Mouse (Mus musculus) G1E (cell line): ENCODE results near the gene Pea15a. TPM values are rescaled to one million over a fixed set of nuclear protein-coding genes. Genes with fewer than 3 reads are reported as not detected.

Source experiments
- ATAC-seq: 2 replicates; pipeline ENCODE4 v1.8.0; 2016; ENCODE audit warnings: mild to moderate bottlenecking; ENCODE audit not compliant: insufficient number of reproducible peaks, poor library complexity, low FRiP score, severe bottlenecking; ENCODE audit errors: extremely low read depth
- DNase-seq: peaks from one replicate; pipeline ENCODE4 v3.0.0; 2012; ENCODE audit warnings: low spot score
- H3K27me3 ChIP-seq: 2 replicates; pipeline ENCODE4 v1.6.1; 2012; ENCODE audit warnings: mild to moderate bottlenecking, low read length, inconsistent platforms; ENCODE audit not compliant: insufficient read depth
- H3K36me3 ChIP-seq: replicated peaks from 2 replicates; pipeline ENCODE3; 2012; ENCODE audit warnings: mild to moderate bottlenecking, inconsistent platforms
- H3K4me1 ChIP-seq: 2 replicates; pipeline ENCODE4 v1.6.1; 2012; ENCODE audit warnings: low read depth, low read length, inconsistent platforms, mixed read lengths; ENCODE audit not compliant: insufficient read depth
- H3K4me3 ChIP-seq: 2 replicates; pipeline ENCODE4 v1.5.1; 2012; ENCODE audit warnings: low read depth, mild to moderate bottlenecking, inconsistent platforms, low read length, moderate library complexity, mixed read lengths
- H3K9me3 ChIP-seq: replicated peaks from 2 replicates; pipeline ENCODE4 v1.6.1; 2012; ENCODE audit warnings: inconsistent platforms
- CTCF ChIP-seq: IDR thresholded peaks from 2 replicates; pipeline ENCODE4 v1.5.1; 2012; ENCODE audit warnings: low read depth, low read length, inconsistent platforms, mixed read lengths
- GATA1 ChIP-seq: IDR thresholded peaks from 2 replicates; pipeline ENCODE4 v1.6.1; 2012; ENCODE audit warnings: borderline replicate concordance, low read length, inconsistent platforms, mixed read lengths
- GATA2 ChIP-seq: IDR thresholded peaks from 2 replicates; pipeline ENCODE4 v1.6.1; 2012; ENCODE audit warnings: low read depth, low read length, inconsistent platforms, borderline replicate concordance
- POLR2AphosphoS5 ChIP-seq: IDR thresholded peaks from 2 replicates; pipeline ENCODE4 v1.6.1; 2012; ENCODE audit warnings: low read depth, low read length, inconsistent platforms; ENCODE audit not compliant: insufficient replicate concordance
- TAL1 ChIP-seq: conservative IDR thresholded peaks from 2 replicates; pipeline ENCODE4 v1.6.1; 2012; ENCODE audit warnings: low read depth, low read length, inconsistent platforms, mixed read lengths
- polyA plus RNA-seq: library from polyadenylated mRNA; stranded (reverse); fragments of >175 nt; gene quantifications from 2 replicates; pipeline ENCODE4 v1.2.3, GENCODE M21; 2012
- total RNA-seq, 2 experiments: library from RNA; stranded (forward) in 1 of 2; stranded (reverse) in 1 of 2; fragments of 200-1000 nt in 1 of 2; fragments of >200 nt in 1 of 2; fragmentation: Nextera tagmentation in 1 of 2; gene quantifications; 2 replicates each; pipeline ENCODE4 v1.2.3; 2014 to 2017

Pea15a gene
- total and polyA plus RNA-seq, 3 experiments: 3.2 to 10.4 (median 7.4) TPM

DNA sequence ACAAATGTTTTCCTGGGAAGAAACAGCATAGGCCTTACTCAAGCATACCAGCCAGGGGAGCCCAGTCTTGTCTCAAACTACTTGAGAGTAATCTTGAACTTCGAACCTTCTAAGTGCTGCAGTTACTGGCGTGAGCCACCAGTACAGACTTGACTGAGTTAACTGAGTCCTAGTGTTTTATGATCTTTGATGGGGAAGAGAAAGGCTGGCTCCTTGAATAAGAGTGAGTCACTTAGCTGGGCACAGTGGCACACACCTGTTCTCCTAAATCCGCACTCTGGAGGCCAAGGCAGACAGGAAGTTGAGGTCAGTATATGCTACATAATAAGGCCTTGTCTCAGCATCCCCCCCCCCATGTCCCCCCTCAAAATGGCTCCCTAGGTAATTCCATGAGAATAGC lies 52.1 kb downstream of the Pea15a start:
- Histone ChIP-seq H3K9me3 (no peaks in the 10 kb centered on the region), H3K27me3 (no peaks in the 10 kb centered on the region), H3K36me3 (peaks cover 71% of the 10 kb centered on the region), H3K4me1 (peaks cover 36% of the 10 kb centered on the region), H3K4me3 (no peak overlapping the region)
- TF ChIP-seq GATA1 (no peak), CTCF (no peak), TAL1 (no peak), POLR2AphosphoS5 (no peak), GATA2 (no peak)
- no peak for DNase-seq
- no peak for ATAC-seq

GRCm38 (mm10) chr1:172148955-172149815 lies 57.4 kb downstream of the Pea15a start:
- ATAC-seq: no peak
- TF ChIP-seq POLR2AphosphoS5 (no peak), CTCF (no peak), GATA2 (no peak), GATA1 (no peak), TAL1 (no peak)
- Histone ChIP-seq H3K4me1 (peaks cover 40% of the 10 kb centered on the region), H3K4me3 (peak overlapping the region; percentile 92), H3K36me3 (peaks cover 43% of the 10 kb centered on the region), H3K27me3 (no peaks in the 10 kb centered on the region), H3K9me3 (no peaks in the 10 kb centered on the region)
- DNase-seq: no peak

DNA sequence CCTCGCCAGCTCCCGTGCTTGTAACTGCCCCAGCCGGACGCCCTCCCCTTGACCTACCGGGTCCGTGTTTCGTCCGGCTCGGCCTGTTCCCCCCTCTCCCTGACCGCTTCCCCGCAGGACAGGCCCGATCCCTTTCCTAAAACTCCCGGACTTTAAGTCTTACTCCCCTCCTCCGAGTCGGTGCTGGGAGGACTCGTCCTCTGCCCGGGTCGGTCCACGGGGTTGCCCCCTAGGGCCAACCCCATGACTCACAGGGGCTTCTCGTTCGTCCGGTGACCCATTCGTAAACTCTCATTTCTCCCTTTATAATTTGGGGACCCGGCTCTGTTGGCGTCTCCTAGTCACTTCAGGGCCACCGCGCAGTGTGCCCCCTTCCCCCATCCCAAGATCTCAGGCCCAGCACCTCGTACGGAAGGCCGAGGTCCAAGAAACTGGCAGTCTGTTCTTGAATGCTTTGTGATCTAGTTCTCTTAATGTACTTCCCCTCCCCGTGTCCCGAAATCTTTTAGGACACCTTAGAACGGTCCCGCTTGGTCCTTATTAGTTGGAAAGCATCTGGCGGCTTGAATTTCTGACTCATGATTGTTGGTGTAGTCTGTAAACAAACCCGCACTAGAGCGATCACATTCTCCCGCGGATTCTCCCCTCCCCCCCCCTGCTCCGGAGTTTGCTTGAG lies 58.2 kb downstream of the Pea15a start:
- no peaks in the 10 kb centered on the region for H3K27me3 ChIP-seq
- peaks cover 36% of the 10 kb centered on the region for H3K36me3 ChIP-seq
- peak overlapping the region; percentile 92 for H3K4me3 ChIP-seq
- H3K4me1 ChIP-seq: peaks cover 40% of the 10 kb centered on the region
- peak; percentile 35 for DNase-seq
- no peaks in the 10 kb centered on the region for H3K9me3 ChIP-seq
- TF ChIP-seq TAL1: no peak
- no peak for TF ChIP-seq POLR2AphosphoS5
- ATAC-seq: peak; percentile 25

- TF ChIP-seq CTCF (no peak), GATA1 (no peak), GATA2 (no peak), TAL1 (no peak), POLR2AphosphoS5 (no peak)
- H3K9me3 ChIP-seq: no peaks in the 10 kb centered on the region
- H3K4me1 ChIP-seq: peaks cover 37% of the 10 kb centered on the region
Measured at GRCm38 (mm10) chr1:172147835-172148278, 58.7 kb downstream of the Pea15a start, which contains the start of gene Dcaf8. Dcaf8 (plus strand) TSS chr1:172148084.

More at GRCm38 (mm10) chr1:172147835-172148278, 58.7 kb downstream of the Pea15a start, which contains the start of gene Dcaf8:
- no peaks in the 10 kb centered on the region for H3K27me3 ChIP-seq
- DNase-seq: peak; percentile 96
- H3K4me3 ChIP-seq: peak within 1 kb of the TSS; percentile 92
- H3K36me3 ChIP-seq: peaks cover 31% of the 10 kb centered on the region
- peak; percentile 80 for ATAC-seq

Other genes starting within 250 kb of the Pea15a start
- gene Vangl2, start 178.4 kb downstream of the Pea15a start, total RNA-seq (2014; fragmentation: Nextera tagmentation): not detected in 2 replicates
- gene Vangl2, start 178.4 kb downstream of the Pea15a start, total RNA-seq (2017): under 0.01 and 0.05 TPM in 2 replicates
- gene Vangl2, start 178.4 kb downstream of the Pea15a start, polyA plus RNA-seq: not detected in 2 replicates
- gene Nhlh1, start 149.2 kb downstream of the Pea15a start, total RNA-seq (2014; fragmentation: Nextera tagmentation): not detected in 2 replicates
- gene Nhlh1, start 149.2 kb downstream of the Pea15a start, total RNA-seq (2017): not detected in 2 replicates
- gene Nhlh1, start 149.2 kb downstream of the Pea15a start, polyA plus RNA-seq: 0.02 TPM in 1 of 2 replicates, not detected in the other
- gene Copa, start 124.3 kb downstream of the Pea15a start, total RNA-seq (2014; fragmentation: Nextera tagmentation): 302 and 320 TPM in 2 replicates
- gene Copa, start 124.3 kb downstream of the Pea15a start, total RNA-seq (2017): 153 and 166 TPM in 2 replicates
- 39.4 and 50.6 TPM in 2 replicates for gene Copa, start 124.3 kb downstream of the Pea15a start, polyA plus RNA-seq
- gene Ncstn, start 124.0 kb downstream of the Pea15a start, total RNA-seq (2014; fragmentation: Nextera tagmentation): 79.3 and 86.3 TPM in 2 replicates
- 29.7 and 33.4 TPM in 2 replicates for gene Ncstn, start 124.0 kb downstream of the Pea15a start, total RNA-seq (2017)
- 6.8 and 7.6 TPM in 2 replicates for gene Ncstn, start 124.0 kb downstream of the Pea15a start, polyA plus RNA-seq
- 47.6 and 55.4 TPM in 2 replicates for gene Pex19, start 80.0 kb downstream of the Pea15a start, total RNA-seq (2014; fragmentation: Nextera tagmentation)
- 51.8 and 54.2 TPM in 2 replicates for gene Pex19, start 80.0 kb downstream of the Pea15a start, total RNA-seq (2017)
- gene Pex19, start 80.0 kb downstream of the Pea15a start, polyA plus RNA-seq: 12.5 and 24.9 TPM in 2 replicates
- 82.2 and 116 TPM in 2 replicates for gene Dcaf8, start 58.7 kb downstream of the Pea15a start, total RNA-seq (2014; fragmentation: Nextera tagmentation)
- gene Dcaf8, start 58.7 kb downstream of the Pea15a start, total RNA-seq (2017): 120 and 124 TPM in 2 replicates
- gene Dcaf8, start 58.7 kb downstream of the Pea15a start, polyA plus RNA-seq: 47.8 and 60.1 TPM in 2 replicates
- not detected in 2 replicates for gene Casq1, start 13.1 kb upstream of the Pea15a start, total RNA-seq (2014; fragmentation: Nextera tagmentation)
- gene Casq1, start 13.1 kb upstream of the Pea15a start, total RNA-seq (2017): 0.12 TPM in 1 of 2 replicates, not detected in the other
- not detected in 2 replicates for gene Casq1, start 13.1 kb upstream of the Pea15a start, polyA plus RNA-seq
- gene Atp1a4, start 51.6 kb upstream of the Pea15a start, total RNA-seq (2014; fragmentation: Nextera tagmentation): not detected in 2 replicates
- 0.05 TPM in 1 of 2 replicates, not detected in the other for gene Atp1a4, start 51.6 kb upstream of the Pea15a start, total RNA-seq (2017)
- gene Atp1a4, start 51.6 kb upstream of the Pea15a start, polyA plus RNA-seq: not detected in 2 replicates
- gene Igsf8, start 54.8 kb upstream of the Pea15a start, total RNA-seq (2014; fragmentation: Nextera tagmentation): 19.9 and 33.3 TPM in 2 replicates
- gene Igsf8, start 54.8 kb upstream of the Pea15a start, total RNA-seq (2017): 13.1 and 14.8 TPM in 2 replicates
- 69.3 and 71.4 TPM in 2 replicates for gene Igsf8, start 54.8 kb upstream of the Pea15a start, polyA plus RNA-seq
- gene Atp1a2, start 91.3 kb upstream of the Pea15a start, total RNA-seq (2014; fragmentation: Nextera tagmentation): not detected in 2 replicates
- under 0.01 and 0.05 TPM in 2 replicates for gene Atp1a2, start 91.3 kb upstream of the Pea15a start, total RNA-seq (2017)
- gene Atp1a2, start 91.3 kb upstream of the Pea15a start, polyA plus RNA-seq: not detected in 2 replicates
- gene Kcnj9, start 122.5 kb upstream of the Pea15a start, total RNA-seq (2014; fragmentation: Nextera tagmentation): not detected in 2 replicates
- gene Kcnj9, start 122.5 kb upstream of the Pea15a start, total RNA-seq (2017): not detected in 2 replicates
- gene Kcnj9, start 122.5 kb upstream of the Pea15a start, polyA plus RNA-seq: not detected in 2 replicates
- 1.1 TPM in 1 of 2 replicates, not detected in the other for gene Kcnj10, start 134.4 kb upstream of the Pea15a start, total RNA-seq (2014; fragmentation: Nextera tagmentation)
- under 0.01 and 0.11 TPM in 2 replicates for gene Kcnj10, start 134.4 kb upstream of the Pea15a start, total RNA-seq (2017)
- gene Kcnj10, start 134.4 kb upstream of the Pea15a start, polyA plus RNA-seq: not detected in 2 replicates
- gene Pigm, start 169.7 kb upstream of the Pea15a start, total RNA-seq (2014; fragmentation: Nextera tagmentation): 28.3 and 29.5 TPM in 2 replicates
- gene Pigm, start 169.7 kb upstream of the Pea15a start, total RNA-seq (2017): 19.2 and 19.7 TPM in 2 replicates
- gene Pigm, start 169.7 kb upstream of the Pea15a start, polyA plus RNA-seq: 10.6 and 12.8 TPM in 2 replicates